8 mouse cellular contexts compared by ENCODE assay signal in genomic region chr9:121704261-121704645, GRCm38 (mm10). TPM values are rescaled to one million over a fixed set of nuclear protein-coding genes. Genes with fewer than 3 reads are reported as not detected.
DNase-seq lines count a peak whose midpoint lies in the region; ATAC-seq and TF ChIP-seq lines count a peak whose summit lies in the region.

No protein-coding gene starts in this region.

- H3K36me3 ChIP-seq in heart, embryonic 13.5 days, result peaks cover 5% of the 10 kb centered on the region; the same call in 1 of the 2 replicates
- H3K36me3 ChIP-seq in MEL (ENCODE audit: control insufficient read depth in 1 of 2, insufficient read depth in 2 of 2, low read length in 2 of 2), result peaks cover 0 to 24% of the 10 kb centered on the region in 2 experiments; a peak in 2 of 4 replicates
- H3K36me3 ChIP-seq in hindbrain, embryonic 11.5 days (ENCODE audit: control insufficient read depth, insufficient read depth, low read length), result no peaks in the 10 kb centered on the region
- H3K36me3 ChIP-seq in midbrain, embryonic 11.5 days (ENCODE audit: control insufficient read depth, insufficient read depth, low read length), result no peaks in the 10 kb centered on the region

- no peaks in the 10 kb centered on the region for H3K79me2 ChIP-seq in MEL (ENCODE audit: control insufficient read depth, insufficient read depth, low read length, poor library complexity)

- H3K9me3 ChIP-seq in heart, embryonic 13.5 days, result no peaks in the 10 kb centered on the region
- no peaks in the 10 kb centered on the region for H3K9me3 ChIP-seq in MEL (replicated peaks; ENCODE audit: insufficient read depth, low read length)
- H3K9me3 ChIP-seq in hindbrain, embryonic 11.5 days (ENCODE audit: control insufficient read depth, low read length), result no peaks in the 10 kb centered on the region
- H3K9me3 ChIP-seq in midbrain, embryonic 11.5 days (ENCODE audit: control insufficient read depth, low read length), result no peaks in the 10 kb centered on the region

- no peaks in the 10 kb centered on the region for H3K27me3 ChIP-seq in heart, embryonic 13.5 days (replicated peaks)
- H3K27me3 ChIP-seq in MEL (ENCODE audit: control insufficient read depth in 1 of 2, insufficient read depth in 2 of 2, low read length in 2 of 2), result no peaks in the 10 kb centered on the region
- no peaks in the 10 kb centered on the region for H3K27me3 ChIP-seq in hindbrain, embryonic 11.5 days (ENCODE audit: control insufficient read depth, insufficient read depth, low read length)
- H3K27me3 ChIP-seq in midbrain, embryonic 11.5 days (ENCODE audit: control insufficient read depth, insufficient read depth, low read length), result no peaks in the 10 kb centered on the region

- TF ChIP-seq RAD21 in MEL (IDR thresholded peaks at IDR 0.05; ENCODE audit: low read depth, low read length), result no peak

- H3K4me3 ChIP-seq in heart, embryonic 13.5 days, result peak overlapping the region; percentile 73
- H3K4me3 ChIP-seq in MEL (ENCODE audit: control insufficient read depth in 1 of 2, insufficient read depth in 1 of 2, low read depth in 2 of 2, low read length in 2 of 2), result peak overlapping the region; percentile 45 to 82
- peak overlapping the region; percentile 84 for H3K4me3 ChIP-seq in hindbrain, embryonic 11.5 days (ENCODE audit: low read depth, low read length)
- H3K4me3 ChIP-seq in midbrain, embryonic 11.5 days (ENCODE audit: low read depth, low read length), result peak overlapping the region; percentile 85

- no peak overlapping the region for H3K27ac ChIP-seq in heart, embryonic 13.5 days (replicated peaks)
- H3K27ac ChIP-seq in MEL (ENCODE audit: control insufficient read depth, low read depth, low read length), result no peak overlapping the region; the same call in 1 of the 2 replicates
- peak overlapping the region; percentile 70; the same call in 1 of the 2 replicates for H3K27ac ChIP-seq in hindbrain, embryonic 11.5 days (ENCODE audit: low read depth, low read length)
- H3K27ac ChIP-seq in midbrain, embryonic 11.5 days (ENCODE audit: low read depth, low read length), result no peak overlapping the region

- peak overlapping the region; percentile 86 for H3K9ac ChIP-seq in heart, embryonic 13.5 days
- peak overlapping the region; percentile 54 for H3K9ac ChIP-seq in MEL (ENCODE audit: control insufficient read depth, low read depth, low read length, poor library complexity, severe bottlenecking)
- H3K9ac ChIP-seq in hindbrain, embryonic 11.5 days (ENCODE audit: low read depth, low read length), result peak overlapping the region; percentile 90
- peak overlapping the region; percentile 83 for H3K9ac ChIP-seq in midbrain, embryonic 11.5 days (ENCODE audit: low read length)

- no peak for TF ChIP-seq CTCF in MEL (IDR thresholded peaks at IDR 0.05 in 2 of 3, conservative IDR thresholded peaks at IDR 0.05 in 1 of 3; ENCODE audit: control insufficient read depth in 1 of 3, insufficient read depth in 1 of 3, low read depth in 2 of 3, low read length in 3 of 3, poor library complexity in 1 of 3, severe bottlenecking in 1 of 3)

- H3K4me1 ChIP-seq in heart, embryonic 13.5 days, result peaks cover 33% of the 10 kb centered on the region
- peaks cover 15 to 38% of the 10 kb centered on the region in 2 experiments for H3K4me1 ChIP-seq in MEL (ENCODE audit: control insufficient read depth in 1 of 2, insufficient read depth in 2 of 2, low read length in 2 of 2)
- peaks cover 12% of the 10 kb centered on the region for H3K4me1 ChIP-seq in hindbrain, embryonic 11.5 days (replicated peaks; ENCODE audit: control insufficient read depth, insufficient read depth, low read length)
- peaks cover 11% of the 10 kb centered on the region for H3K4me1 ChIP-seq in midbrain, embryonic 11.5 days (ENCODE audit: control insufficient read depth, insufficient read depth, low read length)

- ATAC-seq in heart, embryonic 13.5 days (ENCODE audit: extremely low read depth, insufficient number of reproducible peaks, low FRiP score, low TSS enrichment), result no peak
- ATAC-seq in hindbrain, embryonic 11.5 days (ENCODE audit: low FRiP score), result peak; percentile 4; the same call in 1 of the 2 replicates
- no peak for ATAC-seq in midbrain, embryonic 11.5 days (ENCODE audit: low FRiP score)
- no peak for ATAC-seq in megakaryocyte-erythroid progenitor cell, adult 5-6 weeks (replicated peaks; ENCODE audit: low FRiP score, low TSS enrichment, poor library complexity, severe bottlenecking)

- no peak for TF ChIP-seq EP300 in MEL (IDR thresholded peaks at IDR 0.05; ENCODE audit: low read depth in 1 of 2, low read length in 2 of 2)

- H3K4me2 ChIP-seq in heart, embryonic 13.5 days, result peak overlapping the region; percentile 94
- peak overlapping the region; percentile 94 for H3K4me2 ChIP-seq in hindbrain, embryonic 11.5 days (replicated peaks; ENCODE audit: low read depth, low read length)
- H3K4me2 ChIP-seq in midbrain, embryonic 11.5 days, result peak overlapping the region; percentile 77

- no peak for TF ChIP-seq POLR2A in MEL (IDR thresholded peaks at IDR 0.05; ENCODE audit: control insufficient read depth in 1 of 2, insufficient read depth in 1 of 2, low read depth in 1 of 2, low read length in 2 of 2, poor library complexity in 1 of 2)

- DNase-seq in heart, adult 18-20 months, result no peak
- no peak for DNase-seq in MEL (ENCODE audit: low read depth, low spot score)
- no peak for DNase-seq in hindbrain, embryonic 11.5 days (ENCODE audit: low spot score)
- no peak for DNase-seq in midbrain, embryonic 11.5 days (ENCODE audit: low spot score, missing footprints)
- DNase-seq in right cerebral cortex, postnatal 14 days, result no peak
- DNase-seq in lung, postnatal 10 days, result no peak

- whole genome bisulfite sequencing in heart, embryonic 13.5 days, result 42% methylated on average over 11 of the region's 11 CpGs
- WGBS in hindbrain, embryonic 11.5 days, result 38% methylated on average over 11 of the region's 11 CpGs
- 37% methylated on average over 11 of the region's 11 CpGs for WGBS in midbrain, embryonic 11.5 days

TF ChIP-seq in MEL, 35 proteins besides CTCF, POLR2A, EP300 and RAD21 (continues in another document):
- no peak; the same call in 1 of the 2 replicates for TF ChIP-seq MAZ (IDR thresholded peaks at IDR 0.05; ENCODE audit: low read depth, low read length)
- TF ChIP-seq ZMIZ1 (IDR thresholded peaks at IDR 0.05; ENCODE audit: low read depth, low read length), result no peak
- no peak for TF ChIP-seq E2F4 (IDR thresholded peaks at IDR 0.05; ENCODE audit: borderline replicate concordance, low read depth, low read length)
- TF ChIP-seq MYB (IDR thresholded peaks at IDR 0.05; ENCODE audit: low read depth, low read length), result no peak
- TF ChIP-seq RCOR1 (IDR thresholded peaks at IDR 0.05; ENCODE audit: low read depth, low read length), result no peak
- no peak for TF ChIP-seq POLR2AphosphoS2 (IDR thresholded peaks at IDR 0.05; ENCODE audit: low read length)
- TF ChIP-seq ZNF384 (IDR thresholded peaks at IDR 0.05; ENCODE audit: low read depth, low read length), result no peak

RNA-seq across cellular contexts. Expression of gene Sec22c, which starts 1.0 kb away (rescaled TPM):
- polyA plus RNA-seq in heart, embryonic 13.5 days (2015; fragmentation: Nextera tagmentation; extraction: Ambion mirVana), result 5.4 and 6.3 TPM in 2 replicates
- total RNA-seq in heart, adult 18-20 months (2021), result 1 to 10 TPM; 5.2 to 6.2 TPM
- total RNA-seq in MEL (2012; rRNA removed), result 5.9 and 6.6 TPM in 2 replicates
- 10 to 100 TPM in 1 of 2 experiments, not detected in 1; 10.9 TPM for polyA plus RNA-seq in MEL (2012; ENCODE audit: insufficient read depth in 1 of 2, insufficient read length in 2 of 2, low read depth in 1 of 2, low replicate concordance in 2 of 2, missing spikeins in 1 of 2)
- 15.7 and 22.9 TPM in 2 replicates for polyA plus RNA-seq in hindbrain, embryonic 11.5 days (2014; fragmentation: Nextera tagmentation; extraction: Ambion mirVana)
- polyA plus RNA-seq in midbrain, embryonic 11.5 days (2014; fragmentation: Nextera tagmentation; extraction: Ambion mirVana), result 16.9 and 18.2 TPM in 2 replicates
- 9.4 and 10.9 TPM in 2 replicates for total RNA-seq in megakaryocyte-erythroid progenitor cell, adult 5-6 weeks (2014; fragmentation: Nextera tagmentation)
- 1.9 and 3.1 TPM in 2 replicates for total RNA-seq in megakaryocyte-erythroid progenitor cell, adult 5-6 weeks (2017)

RNA-seq across cellular contexts. Expression of gene Ss18l2, which starts 5.9 kb away (rescaled TPM):
- polyA plus RNA-seq in heart, embryonic 13.5 days (2015; fragmentation: Nextera tagmentation; extraction: Ambion mirVana), result 163 and 176 TPM in 2 replicates
- 100 to 1,000 TPM; 117 to 129 TPM for total RNA-seq in heart, adult 18-20 months (2021)
- 37.4 and 47.8 TPM in 2 replicates for total RNA-seq in MEL (2012; rRNA removed)
- polyA plus RNA-seq in MEL (2012; ENCODE audit: insufficient read depth in 1 of 2, insufficient read length in 2 of 2, low read depth in 1 of 2, low replicate concordance in 2 of 2, missing spikeins in 1 of 2), result 10 to 100 TPM in 1 of 2 experiments, not detected in 1; 48.5 TPM
- 122 and 131 TPM in 2 replicates for polyA plus RNA-seq in hindbrain, embryonic 11.5 days (2014; fragmentation: Nextera tagmentation; extraction: Ambion mirVana)
- 100 and 106 TPM in 2 replicates for polyA plus RNA-seq in midbrain, embryonic 11.5 days (2014; fragmentation: Nextera tagmentation; extraction: Ambion mirVana)
- 57.8 and 77.0 TPM in 2 replicates for total RNA-seq in megakaryocyte-erythroid progenitor cell, adult 5-6 weeks (2014; fragmentation: Nextera tagmentation)
- total RNA-seq in megakaryocyte-erythroid progenitor cell, adult 5-6 weeks (2017), result 47.8 and 54.4 TPM in 2 replicates

RNA-seq across cellular contexts. Expression of gene Nktr, which starts 14.7 kb away (rescaled TPM):
- 40.1 and 42.3 TPM in 2 replicates for polyA plus RNA-seq in heart, embryonic 13.5 days (2015; fragmentation: Nextera tagmentation; extraction: Ambion mirVana)
- total RNA-seq in heart, adult 18-20 months (2021), result 10 to 100 TPM; 26.2 to 32.4 TPM
- 32.0 and 32.4 TPM in 2 replicates for total RNA-seq in MEL (2012; rRNA removed)
- polyA plus RNA-seq in MEL (2012; ENCODE audit: insufficient read depth in 1 of 2, insufficient read length in 2 of 2, low read depth in 1 of 2, low replicate concordance in 2 of 2, missing spikeins in 1 of 2), result 10 to 100 TPM; 34.3 to 70.7 TPM
- polyA plus RNA-seq in hindbrain, embryonic 11.5 days (2014; fragmentation: Nextera tagmentation; extraction: Ambion mirVana), result 61.8 and 105 TPM in 2 replicates
- polyA plus RNA-seq in midbrain, embryonic 11.5 days (2014; fragmentation: Nextera tagmentation; extraction: Ambion mirVana), result 61.6 and 70.4 TPM in 2 replicates
- total RNA-seq in megakaryocyte-erythroid progenitor cell, adult 5-6 weeks (2014; fragmentation: Nextera tagmentation), result 161 and 173 TPM in 2 replicates
- 132 and 146 TPM in 2 replicates for total RNA-seq in megakaryocyte-erythroid progenitor cell, adult 5-6 weeks (2017)

RNA-seq across cellular contexts. Expression of gene Zfp651, which starts 54.9 kb away (rescaled TPM):
- polyA plus RNA-seq in heart, embryonic 13.5 days (2015; fragmentation: Nextera tagmentation; extraction: Ambion mirVana), result 11.1 and 12.5 TPM in 2 replicates
- 100 to 1,000 TPM; 108 to 109 TPM for total RNA-seq in heart, adult 18-20 months (2021)
- 0.12 TPM in 1 of 2 replicates, not detected in the other for total RNA-seq in MEL (2012; rRNA removed)
- polyA plus RNA-seq in MEL (2012; ENCODE audit: insufficient read depth in 1 of 2, insufficient read length in 2 of 2, low read depth in 1 of 2, low replicate concordance in 2 of 2, missing spikeins in 1 of 2), result under 1 TPM in 1 of 2 experiments, not detected in 1; 0.07 TPM
- 6.0 and 7.2 TPM in 2 replicates for polyA plus RNA-seq in hindbrain, embryonic 11.5 days (2014; fragmentation: Nextera tagmentation; extraction: Ambion mirVana)
- 5.0 and 5.9 TPM in 2 replicates for polyA plus RNA-seq in midbrain, embryonic 11.5 days (2014; fragmentation: Nextera tagmentation; extraction: Ambion mirVana)
- not detected in 2 replicates for total RNA-seq in megakaryocyte-erythroid progenitor cell, adult 5-6 weeks (2014; fragmentation: Nextera tagmentation)
- not detected in 2 replicates for total RNA-seq in megakaryocyte-erythroid progenitor cell, adult 5-6 weeks (2017)
